Mouse (Mus musculus) intestine, embryonic 14.5 days (tissue): Measurements from ENCODE around the gene Rnf31. TPM values are rescaled to one million over a fixed set of nuclear protein-coding genes. Genes with fewer than 3 reads are reported as not detected.

Experiments used
- ATAC-seq: fragments of 200-750 bp; cut with Nextera tagmentation; replicated peaks from 2 replicates; pipeline ENCODE4 v1.8.0; 2017; ENCODE audit warnings: low read depth, moderate number of reproducible peaks, moderate TSS enrichment, moderate library complexity; ENCODE audit not compliant: low FRiP score, low TSS enrichment
- DNase-seq: peaks from one replicate; pipeline ENCODE4 v3.0.0-alpha.2; 2018; ENCODE audit warnings: low spot score
- H3K27ac ChIP-seq: fragments of 300-500 bp; sonication (generic); 2 replicates; pipeline ENCODE4 v1.5.1; 2014; ENCODE audit warnings: low read depth, mild to moderate bottlenecking, control low read depth
- H3K27me3 ChIP-seq: fragments of 300-500 bp; sonication (generic); replicated peaks from 2 replicates; pipeline ENCODE4 v1.6.1; 2014; ENCODE audit warnings: low read length, control low read depth; ENCODE audit not compliant: control insufficient read depth, insufficient read depth
- H3K36me3 ChIP-seq: fragments of 300-500 bp; sonication (generic); 2 replicates; pipeline ENCODE4 v1.6.1; 2014; ENCODE audit warnings: low read length, control low read depth; ENCODE audit not compliant: control insufficient read depth, insufficient read depth
- H3K4me1 ChIP-seq: fragments of 300-500 bp; sonication (generic); replicated peaks from 2 replicates; pipeline ENCODE4 v1.6.1; 2014; ENCODE audit warnings: low read length, control low read depth, mixed read lengths; ENCODE audit not compliant: control insufficient read depth, insufficient read depth
- H3K4me2 ChIP-seq: fragments of 300-500 bp; sonication (generic); 2 replicates; pipeline ENCODE4 v1.6.1; 2014; ENCODE audit warnings: low read length
- H3K4me3 ChIP-seq: fragments of 300-500 bp; sonication (generic); 2 replicates; pipeline ENCODE4 v1.5.1; 2014; ENCODE audit warnings: low read depth, low read length, control low read depth, mixed read lengths
- H3K9ac ChIP-seq: fragments of 300-500 bp; sonication (generic); 2 replicates; pipeline ENCODE4 v1.6.1; 2014; ENCODE audit warnings: mild to moderate bottlenecking, low read length
- H3K9me3 ChIP-seq: fragments of 300-500 bp; sonication (generic); 2 replicates; pipeline ENCODE4 v1.6.1; 2016; ENCODE audit warnings: low read length, control low read depth; ENCODE audit not compliant: control insufficient read depth
- WGBS: fragments of 180-500 bp; shearing (Covaris S2); extraction: QIAGEN DNeasy Blood & Tissue Kit; methylation state at CpG from one replicate; pipeline ENCODE4 v1.1.7; 2014; 5-methylcytosine and 5-hydroxymethylcytosine counted together
- polyA plus RNA-seq: library from polyadenylated mRNA; unstranded; fragments of >200 nt; fragmentation: Nextera tagmentation; extraction: Ambion mirVana; gene quantifications from 2 replicates; pipeline ENCODE4 v1.2.1, GENCODE M21; 2014

Gene Rnf31
- polyA plus RNA-seq, 1 experiment from 2014 or later, result 15.9 TPM

- Histone ChIP-seq H3K4me2 (no peak overlapping the region), H3K36me3 (no peaks in the 10 kb centered on the region), H3K27me3 (no peaks in the 10 kb centered on the region), H3K4me3 (no peak overlapping the region), H3K9me3 (no peaks in the 10 kb centered on the region), H3K4me1 (peaks cover 20% of the 10 kb centered on the region), H3K27ac (no peak overlapping the region), H3K9ac (no peak overlapping the region)
- DNase-seq (no peak), ATAC-seq (no peak)
- WGBS, result 86% methylated on average over 3 of the region's 3 CpGs
Measured at GRCm38 (mm10) chr14:55557587-55557986, 33.9 kb upstream of the Rnf31 start.

GRCm38 (mm10) chr14:55558740-55559448, 32.6 kb upstream of the Rnf31 start:
- WGBS, result 54% methylated on average over 6 of the region's 6 CpGs
- H3K9ac ChIP-seq, result peak overlapping the region; percentile 58
- H3K4me1 ChIP-seq, result peaks cover 20% of the 10 kb centered on the region
- H3K27ac ChIP-seq, result peak overlapping the region; percentile 92; the same call in 1 of the 2 replicates
- no peaks in the 10 kb centered on the region for H3K27me3 ChIP-seq
- H3K4me3 ChIP-seq, result peak overlapping the region; percentile 60
- H3K9me3 ChIP-seq, result no peaks in the 10 kb centered on the region
- peak overlapping the region; percentile 83 for H3K4me2 ChIP-seq
- peaks cover 13% of the 10 kb centered on the region for H3K36me3 ChIP-seq
- no peak for ATAC-seq
- no peak for DNase-seq

- under 1% methylated on average over 27 of the region's 27 CpGs for WGBS
- ATAC-seq, result peak; percentile 84
- Histone ChIP-seq H3K9ac (peak within 1 kb of the TSS; percentile 58), H3K36me3 (peaks cover 22% of the 10 kb centered on the region), H3K9me3 (no peaks in the 10 kb centered on the region), H3K4me2 (peak within 1 kb of the TSS; percentile 83), H3K4me3 (peak within 1 kb of the TSS; percentile 60), H3K27me3 (no peaks in the 10 kb centered on the region), H3K27ac (peak within 1 kb of the TSS; percentile 92), H3K4me1 (peaks cover 20% of the 10 kb centered on the region)
- DNase-seq, result no peak
Measured at GRCm38 (mm10) chr14:55559799-55560201, 31.7 kb upstream of the Rnf31 start, which contains the start of gene Dcaf11. TSS of gene Dcaf11 (plus strand) at chr14:55560006.

- Histone ChIP-seq H3K36me3 (peaks cover 28% of the 10 kb centered on the region), H3K9me3 (no peaks in the 10 kb centered on the region), H3K4me1 (peaks cover 20% of the 10 kb centered on the region), H3K4me2 (peak within 1 kb of the TSS; percentile 83), H3K27me3 (no peaks in the 10 kb centered on the region), H3K9ac (peak within 1 kb of the TSS; percentile 58), H3K27ac (peak within 1 kb of the TSS; percentile 92), H3K4me3 (peak within 1 kb of the TSS; percentile 60)
- peak; percentile 100 for DNase-seq
- ATAC-seq, result peak; percentile 97
- WGBS, result under 1% methylated on average over 51 of the region's 51 CpGs
Measured at GRCm38 (mm10) chr14:55560202-55561073, 31.1 kb upstream of the Rnf31 start, which contains the start of gene A730061H03Rik. TSS of gene A730061H03Rik (minus strand) at chr14:55560406.

GRCm38 (mm10) chr14:55561860-55562259, 29.6 kb upstream of the Rnf31 start:
- no peaks in the 10 kb centered on the region for H3K27me3 ChIP-seq
- H3K4me2 ChIP-seq, result no peak overlapping the region
- H3K9me3 ChIP-seq, result no peaks in the 10 kb centered on the region
- H3K4me3 ChIP-seq, result no peak overlapping the region
- no peak overlapping the region for H3K9ac ChIP-seq
- H3K4me1 ChIP-seq, result peaks cover 20% of the 10 kb centered on the region
- no peak for ATAC-seq
- DNase-seq, result no peak
- no peak overlapping the region for H3K27ac ChIP-seq
- peaks cover 42% of the 10 kb centered on the region for H3K36me3 ChIP-seq
- 84% methylated on average over 10 of the region's 10 CpGs for WGBS

- WGBS, result 90% methylated on average over 11 of the region's 11 CpGs
- DNase-seq (no peak), ATAC-seq (no peak)
- no peaks in the 10 kb centered on the region for H3K27me3 ChIP-seq
- no peak overlapping the region for H3K4me2 ChIP-seq
- H3K9ac ChIP-seq, result no peak overlapping the region
- H3K9me3 ChIP-seq, result no peaks in the 10 kb centered on the region
- H3K36me3 ChIP-seq, result peaks cover 56% of the 10 kb centered on the region
- no peak overlapping the region for H3K4me3 ChIP-seq
- H3K27ac ChIP-seq, result no peak overlapping the region
- peaks cover 17% of the 10 kb centered on the region for H3K4me1 ChIP-seq
Measured at GRCm38 (mm10) chr14:55563249-55563648, 28.3 kb upstream of the Rnf31 start.

- no peak for DNase-seq
- 74% methylated on average over 3 of the region's 3 CpGs for WGBS
- no peak overlapping the region for H3K4me2 ChIP-seq
Measured at GRCm38 (mm10) chr14:55565748-55566147, 25.8 kb upstream of the Rnf31 start.

GRCm38 (mm10) chr14:55567496-55567895, 24.0 kb upstream of the Rnf31 start:
- Histone ChIP-seq H3K27me3 (no peaks in the 10 kb centered on the region), H3K27ac (no peak overlapping the region), H3K4me3 (no peak overlapping the region), H3K4me1 (no peaks in the 10 kb centered on the region), H3K4me2 (no peak overlapping the region), H3K36me3 (peaks cover 74% of the 10 kb centered on the region), H3K9ac (no peak overlapping the region), H3K9me3 (no peaks in the 10 kb centered on the region)
- WGBS, result 80% methylated on average over 3 of the region's 3 CpGs
- no peak for ATAC-seq
- DNase-seq, result no peak

More at GRCm38 (mm10) chr14:55565748-55566147, 25.8 kb upstream of the Rnf31 start:
- Histone ChIP-seq H3K36me3 (peaks cover 74% of the 10 kb centered on the region), H3K4me1 (peaks cover 10% of the 10 kb centered on the region), H3K27me3 (no peaks in the 10 kb centered on the region), H3K9ac (no peak overlapping the region), H3K4me3 (no peak overlapping the region), H3K9me3 (no peaks in the 10 kb centered on the region), H3K27ac (no peak overlapping the region)
- no peak for ATAC-seq
